Mouse (Mus musculus) midbrain, embryonic 14.5 days (tissue): ENCODE measurements around the gene Csrnp1. TPM values are rescaled to one million over a fixed set of nuclear protein-coding genes. Genes with fewer than 3 reads are reported as not detected.

Experiments used
- polyA plus RNA-seq: library from polyadenylated mRNA; unstranded; fragments of >200 nt; fragmentation: Nextera tagmentation; extraction: Ambion mirVana; gene quantifications from 2 replicates; pipeline ENCODE4 v1.2.1, GENCODE M21; 2014

Csrnp1 gene
- polyA plus RNA-seq, 1 experiment from 2014 or later, result 0.67 TPM

Other genes starting within 250 kb of the Csrnp1 start
- 0.13 and 0.29 TPM in 2 replicates for gene Scn11a, start 159.2 kb downstream of the Csrnp1 start, polyA plus RNA-seq
- 65.5 and 75.6 TPM in 2 replicates for gene Wdr48, start 89.8 kb downstream of the Csrnp1 start, polyA plus RNA-seq
- 25.2 and 31.7 TPM in 2 replicates for gene Gorasp1, start 47.1 kb downstream of the Csrnp1 start, polyA plus RNA-seq
- gene Ttc21a, start 47.1 kb downstream of the Csrnp1 start, polyA plus RNA-seq, result 0.45 and 0.49 TPM in 2 replicates
- not detected in 2 replicates for gene Xirp1, start 38.9 kb upstream of the Csrnp1 start, polyA plus RNA-seq
- gene Cx3cr1, start 85.2 kb upstream of the Csrnp1 start, polyA plus RNA-seq, result 3.4 and 5.0 TPM in 2 replicates
- not detected in 2 replicates for gene Ccr8, start 107.5 kb upstream of the Csrnp1 start, polyA plus RNA-seq
- 36.8 and 43.2 TPM in 2 replicates for gene Slc25a38, start 125.7 kb upstream of the Csrnp1 start, polyA plus RNA-seq
- gene Rpsa, start 143.0 kb upstream of the Csrnp1 start, polyA plus RNA-seq, result 1,176 and 1,335 TPM in 2 replicates
- gene Mobp, start 165.0 kb upstream of the Csrnp1 start, polyA plus RNA-seq, result not detected in 2 replicates